Mouse (Mus musculus): Measurements from ENCODE around the gene Cmbl.

- TF ChIP-seq CTCF (IDR thresholded peaks at IDR 0.05; ENCODE audit: low read depth) (peak; percentile 5; the same call in 1 of the 2 replicates), EP300 (IDR thresholded peaks at IDR 0.05; ENCODE audit: low read depth) (no peak)
These were observed 54.3 kb downstream of the Cmbl start for GRCm38 (mm10) chr15:31619521-31619920.

All from heart, postnatal 0 days (tissue).